Mouse (Mus musculus): ENCODE results near the gene Arcn1.

Arcn1 gene

GRCm38 (mm10) chr9:44718937-44719631, 48.6 kb downstream of the Arcn1 start:
- DNase-seq, result no peak

GRCm38 (mm10) chr9:44717822-44718242, 49.8 kb downstream of the Arcn1 start:
- DNase-seq, result peak; percentile 77

GRCm38 (mm10) chr9:44716997-44717821, 50.4 kb downstream of the Arcn1 start:
- no peak for DNase-seq

- no peak for DNase-seq
Measured at GRCm38 (mm10) chr9:44715705-44716362, 51.8 kb downstream of the Arcn1 start.

GRCm38 (mm10) chr9:44715109-44715508, 52.5 kb downstream of the Arcn1 start:
- DNase-seq, result no peak

- DNase-seq, result no peak
Measured at GRCm38 (mm10) chr9:44713574-44713973, 54.1 kb downstream of the Arcn1 start.

- DNase-seq, result no peak
Measured at GRCm38 (mm10) chr9:44713080-44713479, 54.6 kb downstream of the Arcn1 start.

GRCm38 (mm10) chr9:44711602-44712001, 56.0 kb downstream of the Arcn1 start:
- no peak for DNase-seq

GRCm38 (mm10) chr9:44710213-44710612, 57.4 kb downstream of the Arcn1 start:
- no peak for DNase-seq

- DNase-seq, result no peak
Measured at GRCm38 (mm10) chr9:44709600-44709999, 58.0 kb downstream of the Arcn1 start.

- DNase-seq, result no peak
Measured at GRCm38 (mm10) chr9:44708925-44709324, 58.7 kb downstream of the Arcn1 start.

GRCm38 (mm10) chr9:44708429-44708765, 59.2 kb downstream of the Arcn1 start:
- peak; percentile 90 for DNase-seq

- DNase-seq, result no peak
Measured at GRCm38 (mm10) chr9:44707749-44708428, 59.8 kb downstream of the Arcn1 start.

GRCm38 (mm10) chr9:44699730-44700129, 67.9 kb downstream of the Arcn1 start:
- peak; percentile 67 for DNase-seq

- no peak for DNase-seq
Measured at GRCm38 (mm10) chr9:44699196-44699595, 68.4 kb downstream of the Arcn1 start.

- no peak for DNase-seq
Measured at GRCm38 (mm10) chr9:44697866-44698265, 69.8 kb downstream of the Arcn1 start.

GRCm38 (mm10) chr9:44693071-44693470, 74.6 kb downstream of the Arcn1 start:
- DNase-seq, result no peak

- DNase-seq, result peak; percentile 88
Measured at GRCm38 (mm10) chr9:44691671-44692520, 75.7 kb downstream of the Arcn1 start.
